Comparison of ENCODE assay signal across 34 mouse cellular contexts in the genomic region with DNA sequence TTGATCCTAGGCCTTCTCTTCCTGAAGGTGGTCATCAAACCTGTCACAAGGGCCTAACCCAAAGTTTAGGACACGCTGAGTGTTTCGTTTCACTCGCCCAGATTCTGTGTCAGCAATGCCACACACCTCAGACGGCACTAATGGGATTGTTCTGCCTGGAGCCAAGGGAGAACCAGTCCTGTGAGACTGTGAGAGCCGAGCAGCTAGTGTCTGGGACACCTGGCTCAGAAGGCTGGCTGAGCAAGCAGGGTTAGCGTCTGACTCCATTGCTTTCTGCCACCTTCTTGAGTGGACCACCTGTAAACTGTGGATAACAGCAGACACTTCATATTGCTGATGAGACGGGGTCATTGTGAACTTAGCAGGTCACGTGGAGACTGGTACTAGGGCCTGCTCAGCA.
"Had no signal": no experiment of that assay in that cellular context is flagged by ENCODE, and none has a peak within 500 bp of the region (broad histone marks: within the 10 kb centered on the region; RNA-seq: fewer than 3 reads in every experiment).

No protein-coding gene starts in this region.

- H3K27me3 ChIP-seq: heart, embryonic 12.5 days; heart, embryonic 13.5 days; heart, embryonic 15.5 days; hindbrain, embryonic 12.5 days; hindbrain, embryonic 13.5 days; hindbrain, embryonic 15.5 days; intestine, embryonic 15.5 days had no signal

- DNase-seq: heart, postnatal 10 days; heart, postnatal 14 days; heart, postnatal 36 days; heart, postnatal 4 days; kidney, adult 11 months; kidney, adult 18-20 months; kidney, adult 2 months; kidney, adult 8-10 months; kidney, adult 9 months; kidney, postnatal 10 days; kidney, postnatal 14 days; kidney, postnatal 36 days; kidney, postnatal 4 days; layer of hippocampus, adult 9-11 months; layer of hippocampus, postnatal 36 days had no signal

- H3K4me1 ChIP-seq: heart, embryonic 12.5 days; heart, embryonic 13.5 days; heart, embryonic 15.5 days; hindbrain, embryonic 12.5 days had no signal

- H3K9ac ChIP-seq: heart, embryonic 12.5 days; heart, embryonic 13.5 days; heart, embryonic 15.5 days; hindbrain, embryonic 12.5 days; hindbrain, embryonic 13.5 days; hindbrain, embryonic 14.5 days; hindbrain, embryonic 15.5 days; intestine, embryonic 15.5 days; kidney, embryonic 15.5 days had no signal

- H3K4me2 ChIP-seq: heart, embryonic 11.5 days; heart, embryonic 12.5 days; heart, embryonic 13.5 days; heart, embryonic 15.5 days; hindbrain, embryonic 12.5 days; hindbrain, embryonic 13.5 days; hindbrain, embryonic 14.5 days; hindbrain, embryonic 15.5 days; intestine, embryonic 15.5 days; kidney, embryonic 15.5 days had no signal

- H3K27ac ChIP-seq: heart, embryonic 10.5 days; heart, embryonic 13.5 days; heart, embryonic 15.5 days; hindbrain, embryonic 10.5 days; hindbrain, embryonic 12.5 days; hindbrain, embryonic 13.5 days; hindbrain, embryonic 14.5 days; hindbrain, embryonic 15.5 days; hindbrain, postnatal 0 days; intestine, embryonic 15.5 days; kidney, embryonic 15.5 days; kidney, postnatal 0 days; layer of hippocampus, adult 2 months had no signal

- H3K9me3 ChIP-seq: heart, embryonic 10.5 days; heart, embryonic 12.5 days; heart, embryonic 13.5 days; heart, embryonic 15.5 days; hindbrain, embryonic 10.5 days; hindbrain, embryonic 12.5 days; hindbrain, embryonic 13.5 days; hindbrain, embryonic 15.5 days; intestine, embryonic 15.5 days; kidney, embryonic 15.5 days had no signal

- ATAC-seq: hindbrain, embryonic 16.5 days; hindbrain, postnatal 0 days; inflammation-experienced regulatory T-cells, adult 6 months; intestine, embryonic 15.5 days; intestine, embryonic 16.5 days; intestine, postnatal 0 days had no signal

- H3K36me3 ChIP-seq: heart, embryonic 10.5 days; heart, embryonic 12.5 days; heart, embryonic 13.5 days; heart, embryonic 15.5 days; hindbrain, embryonic 10.5 days; hindbrain, embryonic 12.5 days; hindbrain, embryonic 13.5 days; hindbrain, embryonic 15.5 days; intestine, embryonic 15.5 days; kidney, embryonic 15.5 days had no signal

- H3K4me3 ChIP-seq: heart, embryonic 10.5 days; heart, embryonic 12.5 days; heart, embryonic 13.5 days; heart, embryonic 15.5 days; hindbrain, embryonic 10.5 days; hindbrain, embryonic 12.5 days; hindbrain, embryonic 13.5 days; hindbrain, embryonic 15.5 days; intestine, embryonic 15.5 days; kidney, embryonic 15.5 days; layer of hippocampus, adult 2 months had no signal
